Mouse (Mus musculus) neutrophil, adult 59 days (primary cell): Measurements from ENCODE around the gene Pou3f3. TPM values are rescaled to one million over a fixed set of nuclear protein-coding genes. Genes with fewer than 3 reads are reported as not detected.

Experiments
- total RNA-seq, 2 experiments: library from RNA; stranded (reverse); gene quantifications; 1 replicate in 1 of 2; 2 replicates in 1 of 2; pipeline ENCODE4 v1.2.4; 2023

The Pou3f3 gene
- not detected for total RNA-seq

DNA sequence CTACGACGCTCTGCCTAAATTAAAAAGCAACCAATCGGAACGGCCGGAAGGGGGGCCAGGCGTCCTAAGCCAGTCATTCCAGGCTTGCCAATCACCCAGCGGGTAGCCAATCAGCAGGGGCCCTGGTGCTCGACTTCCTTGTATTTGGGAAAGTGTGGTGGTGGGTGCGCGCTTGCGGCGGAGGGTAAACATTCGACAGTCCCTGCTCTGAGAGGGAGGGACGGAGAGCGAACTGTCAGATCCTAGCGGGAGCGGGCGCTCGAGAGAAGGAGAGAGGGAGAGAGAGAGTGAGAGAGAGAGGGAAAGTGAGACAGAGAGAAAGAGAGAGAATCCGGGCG lies at the start of gene Pou3f3:
Pou3f3 (plus strand) TSS at position 191 of the 338 bp plus-strand sequence.

Other genes with a start within 250 kb of the Pou3f3 start
- 10 to 100 TPM; 21.4 to 22.3 TPM for gene Mrps9, start 155.5 kb downstream of the Pou3f3 start, total RNA-seq